Mouse (Mus musculus) ES-E14 (cell line): ENCODE data around the gene Eya2. TPM values are rescaled to one million over a fixed set of nuclear protein-coding genes. Genes with fewer than 3 reads are reported as not detected.

Experiments used
- DNase-seq: peaks from one replicate; pipeline ENCODE4 v3.0.0-alpha.2; 2013; ENCODE audit warnings: low read depth, low spot score
- H3K27ac ChIP-seq: 2 replicates; pipeline ENCODE4 v1.5.1; 2012; ENCODE audit warnings: low read depth, mild to moderate bottlenecking, low read length, moderate library complexity, mixed read lengths; ENCODE audit not compliant: poor library complexity, insufficient read depth, severe bottlenecking
- H3K36me3 ChIP-seq: 2 replicates; pipeline ENCODE4 v1.6.1; 2012; ENCODE audit warnings: mild to moderate bottlenecking, low read length, moderate library complexity, mixed read lengths; ENCODE audit not compliant: control insufficient read depth, poor library complexity, insufficient read depth, severe bottlenecking
- H3K4me1 ChIP-seq, 2 experiments: fragments of 150-350 bp in 1 of 2; sonication (generic) in 1 of 2; 2 replicates each; pipeline ENCODE4 v1.6.1; 2012; ENCODE audit warnings: low read length in 2 of 2, mild to moderate bottlenecking in 1 of 2, mixed read lengths in 1 of 2; ENCODE audit not compliant: control insufficient read depth in 2 of 2, insufficient read depth in 2 of 2, poor library complexity in 1 of 2
- H3K4me3 ChIP-seq, 2 experiments: fragments of 150-350 bp in 1 of 2; sonication (generic) in 1 of 2; 2 replicates each; pipeline ENCODE4 v1.5.1; 2012; ENCODE audit warnings: low read length in 2 of 2, low read depth in 1 of 2, mild to moderate bottlenecking in 1 of 2, mixed read lengths in 1 of 2; ENCODE audit not compliant: insufficient read depth in 1 of 2, poor library complexity in 1 of 2, severe bottlenecking in 1 of 2
- H3K9ac ChIP-seq: 2 replicates; pipeline ENCODE4 v1.6.1; 2012; ENCODE audit warnings: low read depth, mild to moderate bottlenecking, low read length, mixed read lengths; ENCODE audit not compliant: poor library complexity, insufficient read depth, severe bottlenecking
- H3K9me3 ChIP-seq: fragments of 150-350 bp; sonication (generic); 2 replicates; pipeline ENCODE4 v1.6.1; 2012; ENCODE audit warnings: low read depth, mild to moderate bottlenecking, low read length; ENCODE audit not compliant: control insufficient read depth, insufficient read depth
- CHD2 ChIP-seq: IDR thresholded peaks from 2 replicates; pipeline ENCODE4 v1.6.1; 2014; ENCODE audit warnings: mild to moderate bottlenecking, low read depth, low read length, inconsistent platforms
- HCFC1 ChIP-seq: IDR thresholded peaks from 2 replicates; pipeline ENCODE4 v1.6.1; 2012; ENCODE audit warnings: low read length, inconsistent platforms, borderline replicate concordance; ENCODE audit not compliant: insufficient read depth
- MAFK ChIP-seq: IDR thresholded peaks from 2 replicates; pipeline ENCODE4 v1.6.1; 2014; ENCODE audit warnings: mild to moderate bottlenecking, low read depth, low read length, inconsistent platforms; ENCODE audit not compliant: insufficient read depth
- ZC3H11A ChIP-seq: IDR thresholded peaks from 2 replicates; pipeline ENCODE4 v1.6.1; 2012; ENCODE audit warnings: low read depth, mild to moderate bottlenecking, inconsistent platforms, low read length, borderline replicate concordance
- ZNF384 ChIP-seq: IDR thresholded peaks from 2 replicates; pipeline ENCODE4 v1.6.1; 2012; ENCODE audit warnings: low read depth, low read length, inconsistent platforms
- in situ Hi-C, 2 experiments: fragments of 600-800 bp; cut with MboI; formaldehyde crosslinking; loops; one replicate each; pipeline ENCODE4 v1.15.1; 2025; ENCODE audit warnings: low sequenced_read_pairs in 2 of 2, inconsistent platforms in 1 of 2; ENCODE audit not compliant: unreplicated experiment in 2 of 2
- total RNA-seq: library from RNA; depleted of rRNA; stranded (reverse); fragments of 300-350 nt; gene quantifications from 2 replicates; pipeline ENCODE4 v1.2.3, GENCODE M21; 2012

The Eya2 gene
- total RNA-seq, 1 experiment, result 0.40 TPM

DNA sequence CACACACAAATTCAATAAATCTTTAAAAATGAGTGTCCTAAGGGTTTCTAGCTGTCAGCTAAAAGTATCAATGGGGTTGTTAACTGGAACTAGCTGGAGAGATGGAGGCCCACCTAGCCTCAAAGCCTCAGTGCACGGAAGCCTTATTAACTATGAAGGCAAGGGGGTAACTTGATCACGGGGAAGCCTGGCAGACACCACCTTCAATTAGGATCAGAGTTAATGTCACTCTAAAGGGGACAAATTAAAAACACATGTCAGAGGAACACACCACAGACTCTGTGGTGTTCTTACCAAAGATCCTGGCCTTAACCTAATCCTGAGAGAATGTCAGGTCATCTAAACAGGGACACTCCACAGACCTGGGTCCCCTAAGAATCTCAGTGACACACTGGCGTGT, 10.3 kb upstream of the Eya2 start:
- TF ChIP-seq ZC3H11A, result no peak

GRCm38 (mm10) chr2:165590742-165591141, 4.1 kb upstream of the Eya2 start:
- Histone ChIP-seq H3K36me3 (no peaks in the 10 kb centered on the region), H3K4me1 (peaks cover 0 to 1% of the 10 kb centered on the region in 2 experiments; a peak in 1 of 4 replicates), H3K27ac (no peak overlapping the region), H3K4me3 (no peak overlapping the region), H3K9me3 (no peaks in the 10 kb centered on the region), H3K9ac (no peak overlapping the region)
- in situ Hi-C loops, result no loop called here
- TF ChIP-seq MAFK, result no peak
- no peak for DNase-seq

More for the DNA sequence above, 10.3 kb upstream of the Eya2 start:
- H3K27ac ChIP-seq, result no peak overlapping the region
- H3K4me1 ChIP-seq, result no peaks in the 10 kb centered on the region
- H3K9ac ChIP-seq, result no peak overlapping the region
- no peak overlapping the region for H3K4me3 ChIP-seq
- H3K36me3 ChIP-seq, result no peaks in the 10 kb centered on the region
- H3K9me3 ChIP-seq, result no peaks in the 10 kb centered on the region
- in situ Hi-C loops, result no loop called here
- DNase-seq, result no peak

DNA sequence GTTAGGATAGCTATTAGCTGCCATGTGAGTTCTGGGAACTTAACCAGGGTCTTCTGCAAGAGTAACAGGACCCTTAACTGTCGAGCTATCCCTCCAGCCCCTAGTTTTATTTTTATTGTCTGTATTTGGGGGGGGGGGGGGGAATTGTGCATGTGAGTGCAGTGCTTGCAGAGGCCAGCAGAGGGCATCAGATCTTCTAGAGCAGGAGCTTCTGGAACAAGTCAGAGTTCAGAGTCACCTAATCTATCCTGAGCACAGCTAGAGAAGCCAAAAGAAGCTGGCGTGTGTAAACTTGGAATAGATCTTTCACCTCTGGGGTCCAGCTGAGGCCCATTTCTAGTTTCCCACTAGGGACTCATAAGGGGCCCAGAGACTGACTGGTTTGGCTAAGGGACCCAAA, 1.1 kb upstream of the Eya2 start:
- DNase-seq, result no peak
- Histone ChIP-seq H3K27ac (no peak overlapping the region), H3K4me1 (peaks cover 0 to 3% of the 10 kb centered on the region in 2 experiments; a peak in 1 of 4 replicates), H3K36me3 (no peaks in the 10 kb centered on the region), H3K4me3 (no peak overlapping the region), H3K9me3 (no peaks in the 10 kb centered on the region), H3K9ac (no peak overlapping the region)
- no peak for TF ChIP-seq CHD2
- no peak for TF ChIP-seq ZC3H11A
- no peak for TF ChIP-seq MAFK
- TF ChIP-seq ZNF384, result no peak
- no peak for TF ChIP-seq HCFC1
- in situ Hi-C loops, result no loop called here

GRCm38 (mm10) chr2:165595676-165596070, 841 bp downstream of the Eya2 start:
- H3K27ac ChIP-seq, result no peak overlapping the region
- peak overlapping the region; percentile 63 to 75; a peak in 3 of 4 replicates for H3K4me3 ChIP-seq
- DNase-seq, result no peak
- H3K4me1 ChIP-seq, result peaks cover 0 to 3% of the 10 kb centered on the region in 2 experiments; a peak in 1 of 4 replicates
- H3K9me3 ChIP-seq, result no peaks in the 10 kb centered on the region
- H3K36me3 ChIP-seq, result no peaks in the 10 kb centered on the region
- TF ChIP-seq ZC3H11A (no peak), HCFC1 (no peak), CHD2 (no peak), ZNF384 (no peak), MAFK (no peak)
- in situ Hi-C loops, result no loop called here
- no peak overlapping the region for H3K9ac ChIP-seq

GRCm38 (mm10) chr2:165596141-165596540, 1.3 kb downstream of the Eya2 start:
- H3K4me1 ChIP-seq, result peaks cover 0 to 3% of the 10 kb centered on the region in 2 experiments; a peak in 1 of 4 replicates
- DNase-seq, result no peak
- H3K27ac ChIP-seq, result no peak overlapping the region
- H3K9me3 ChIP-seq, result no peaks in the 10 kb centered on the region
- H3K9ac ChIP-seq, result no peak overlapping the region
- in situ Hi-C loops, result no loop called here
- no peak overlapping the region for H3K4me3 ChIP-seq
- H3K36me3 ChIP-seq, result no peaks in the 10 kb centered on the region
- TF ChIP-seq MAFK (no peak), HCFC1 (no peak), ZNF384 (no peak), ZC3H11A (no peak), CHD2 (no peak)
